Mouse (Mus musculus): ENCODE data around the gene Gnptab.

DNA sequence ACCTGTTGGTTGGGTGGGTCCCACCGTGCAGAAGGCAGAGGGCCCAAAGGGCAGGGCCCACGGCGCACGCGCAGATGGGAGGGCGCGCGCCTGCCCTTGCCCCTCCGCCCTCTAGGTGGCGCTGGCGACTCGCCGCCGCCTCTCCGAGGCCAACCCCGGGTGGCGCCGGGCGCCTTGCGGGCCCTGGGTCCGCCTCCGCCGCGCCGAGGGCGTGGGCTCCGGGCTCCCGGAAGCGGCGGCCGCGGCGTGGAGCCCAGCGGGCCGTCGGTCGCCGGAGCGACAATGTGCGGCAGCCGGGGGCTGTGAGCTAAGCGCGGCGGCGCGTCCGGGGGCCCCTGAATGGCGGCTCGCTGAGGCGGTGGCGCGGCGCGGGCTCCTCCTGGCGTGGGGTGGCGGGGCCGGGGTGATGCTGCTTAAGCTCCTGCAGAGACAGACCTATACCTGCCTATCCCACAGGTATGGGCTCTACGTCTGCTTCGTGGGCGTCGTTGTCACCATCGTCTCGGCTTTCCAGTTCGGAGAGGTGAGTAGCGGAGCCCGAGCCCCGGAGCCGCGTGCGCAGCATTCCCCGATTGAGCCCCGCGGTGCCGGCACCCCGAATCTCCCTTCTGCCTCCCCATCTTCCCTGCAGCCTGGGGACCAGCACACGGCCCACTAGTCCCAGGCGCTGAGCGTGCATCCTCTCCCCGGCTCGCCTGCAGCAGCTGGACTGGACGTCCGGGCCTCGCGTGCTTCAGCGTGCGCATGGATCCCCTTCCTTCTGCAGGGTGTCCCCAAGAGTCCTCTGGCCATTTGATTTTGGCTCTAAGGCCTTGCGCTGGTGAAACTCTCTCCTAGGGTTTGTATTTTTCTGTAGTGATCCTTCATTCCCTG, at the start of gene Gnptab, which contains the start of gene Dram1:
- TF ChIP-seq MYOD1 (IDR thresholded peaks at IDR 0.05; ENCODE audit: control insufficient read depth, insufficient read length, low read depth), result no peak
- TF ChIP-seq CTCF (IDR thresholded peaks at IDR 0.05; ENCODE audit: control insufficient read depth, insufficient read depth, insufficient read length), result peak; percentile 100
- TF ChIP-seq USF1 (IDR thresholded peaks at IDR 0.05; ENCODE audit: low read depth), result no peak
- no peak for TF ChIP-seq FOSL1 (IDR thresholded peaks at IDR 0.05; ENCODE audit: insufficient read depth, low read length, poor library complexity, severe bottlenecking)
